Mouse (Mus musculus): ENCODE data around the gene Zc3h12d. TPM values are rescaled to one million over a fixed set of nuclear protein-coding genes. Genes with fewer than 3 reads are reported as not detected.

The Zc3h12d gene
- 0.12 and 0.19 TPM in 2 replicates for polyA plus RNA-seq (2014; fragmentation: Nextera tagmentation; extraction: Ambion mirVana)

- no peaks in the 10 kb centered on the region for H3K27me3 ChIP-seq (ENCODE audit: control insufficient read depth, insufficient read depth, low read length)
- 4% methylated on average over 15 of the region's 15 CpGs for WGBS
- H3K9ac ChIP-seq (ENCODE audit: low read length), result no peak within 1 kb of the TSS
- DNase-seq (ENCODE audit: low spot score) (peak; percentile 17), ATAC-seq (ENCODE audit: insufficient read depth, low FRiP score, low TSS enrichment) (no peak)
- no peak within 1 kb of the TSS for H3K27ac ChIP-seq (ENCODE audit: low read depth, low read length)
- H3K4me3 ChIP-seq (ENCODE audit: low read depth, low read length), result no peak within 1 kb of the TSS
- H3K9me3 ChIP-seq (ENCODE audit: control insufficient read depth, low read length), result no peaks in the 10 kb centered on the region
- peak within 1 kb of the TSS; percentile 24; the same call in 1 of the 2 replicates for H3K4me2 ChIP-seq (ENCODE audit: low read depth)
- H3K36me3 ChIP-seq (ENCODE audit: control insufficient read depth, insufficient read depth, low read length), result no peaks in the 10 kb centered on the region
- no peaks in the 10 kb centered on the region for H3K4me1 ChIP-seq (ENCODE audit: control insufficient read depth, insufficient read depth, low read length)
These were observed at the start of gene Zc3h12d for GRCm38 (mm10) chr10:7832171-7832676. Gene Zc3h12d (plus strand): TSS chr10:7832470.

GRCm38 (mm10) chr10:7787319-7787718, 45.0 kb upstream of the Zc3h12d start:
- ATAC-seq (ENCODE audit: insufficient read depth, low FRiP score, low TSS enrichment), result no peak
- Histone ChIP-seq H3K4me2 (ENCODE audit: low read depth) (no peak overlapping the region), H3K27me3 (ENCODE audit: control insufficient read depth, insufficient read depth, low read length) (no peaks in the 10 kb centered on the region), H3K4me1 (ENCODE audit: control insufficient read depth, insufficient read depth, low read length) (0 out of 2 replicates have a peak, but pooled peaks cover 3% of the 10 kb centered on the region), H3K4me3 (ENCODE audit: low read depth, low read length) (no peak overlapping the region), H3K36me3 (ENCODE audit: control insufficient read depth, insufficient read depth, low read length) (peaks cover 4% of the 10 kb centered on the region; the same call in 1 of the 2 replicates), H3K27ac (ENCODE audit: low read depth, low read length) (no peak overlapping the region), H3K9ac (ENCODE audit: low read length) (no peak overlapping the region), H3K9me3 (ENCODE audit: control insufficient read depth, low read length) (no peaks in the 10 kb centered on the region)
- 43% methylated on average over 2 of the region's 2 CpGs for WGBS
- DNase-seq (ENCODE audit: low spot score), result no peak

GRCm38 (mm10) chr10:7792254-7792750, 40.0 kb upstream of the Zc3h12d start:
- H3K4me2 ChIP-seq (ENCODE audit: low read depth), result peak overlapping the region; percentile 66
- no peaks in the 10 kb centered on the region for H3K27me3 ChIP-seq (ENCODE audit: control insufficient read depth, insufficient read depth, low read length)
- peak overlapping the region; percentile 84 for H3K4me3 ChIP-seq (ENCODE audit: low read depth, low read length)
- no peaks in the 10 kb centered on the region for H3K9me3 ChIP-seq (ENCODE audit: control insufficient read depth, low read length)
- peak; percentile 17 for ATAC-seq (ENCODE audit: insufficient read depth, low FRiP score, low TSS enrichment)
- peaks cover 7% of the 10 kb centered on the region for H3K4me1 ChIP-seq (ENCODE audit: control insufficient read depth, insufficient read depth, low read length)
- no peak overlapping the region for H3K27ac ChIP-seq (ENCODE audit: low read depth, low read length)
- DNase-seq (ENCODE audit: low spot score), result no peak
- peaks cover 4% of the 10 kb centered on the region; the same call in 1 of the 2 replicates for H3K36me3 ChIP-seq (ENCODE audit: control insufficient read depth, insufficient read depth, low read length)
- 1% methylated on average over 10 of the region's 10 CpGs for WGBS
- peak overlapping the region; percentile 94 for H3K9ac ChIP-seq (ENCODE audit: low read length)

- Histone ChIP-seq H3K4me2 (ENCODE audit: low read depth) (peak within 1 kb of the TSS; percentile 66), H3K36me3 (ENCODE audit: control insufficient read depth, insufficient read depth, low read length) (peaks cover 4% of the 10 kb centered on the region), H3K27ac (ENCODE audit: low read depth, low read length) (no peak within 1 kb of the TSS), H3K4me3 (ENCODE audit: low read depth, low read length) (peak within 1 kb of the TSS; percentile 84), H3K9ac (ENCODE audit: low read length) (peak within 1 kb of the TSS; percentile 94), H3K4me1 (ENCODE audit: control insufficient read depth, insufficient read depth, low read length) (peaks cover 7% of the 10 kb centered on the region), H3K9me3 (ENCODE audit: control insufficient read depth, low read length) (no peaks in the 10 kb centered on the region), H3K27me3 (ENCODE audit: control insufficient read depth, insufficient read depth, low read length) (no peaks in the 10 kb centered on the region)
- peak; percentile 90 for ATAC-seq (ENCODE audit: insufficient read depth, low FRiP score, low TSS enrichment)
- under 1% methylated on average over 52 of the region's 52 CpGs for WGBS
- DNase-seq (ENCODE audit: low spot score), result peak; percentile 95
These were observed 39.4 kb upstream of the Zc3h12d start, which contains the start of the genes Ginm1 and Ppil4 for GRCm38 (mm10) chr10:7792751-7793385. Gene Ginm1 (minus strand): TSS chr10:7792824. Gene Ppil4 (plus strand): TSS chr10:7792891.

GRCm38 (mm10) chr10:7801258-7801657, 31.0 kb upstream of the Zc3h12d start:
- no peak overlapping the region for H3K4me3 ChIP-seq (ENCODE audit: low read depth, low read length)
- no peak overlapping the region for H3K9ac ChIP-seq (ENCODE audit: low read length)
- no peak for ATAC-seq (ENCODE audit: insufficient read depth, low FRiP score, low TSS enrichment)
- H3K4me2 ChIP-seq (ENCODE audit: low read depth), result no peak overlapping the region
- DNase-seq (ENCODE audit: low spot score), result no peak
- no peaks in the 10 kb centered on the region for H3K4me1 ChIP-seq (ENCODE audit: control insufficient read depth, insufficient read depth, low read length)
- WGBS, result 95% methylated on average over 3 of the region's 3 CpGs
- no peak overlapping the region for H3K27ac ChIP-seq (ENCODE audit: low read depth, low read length)
- peaks cover 11% of the 10 kb centered on the region for H3K36me3 ChIP-seq (ENCODE audit: control insufficient read depth, insufficient read depth, low read length)
- no peaks in the 10 kb centered on the region for H3K27me3 ChIP-seq (ENCODE audit: control insufficient read depth, insufficient read depth, low read length)
- H3K9me3 ChIP-seq (ENCODE audit: control insufficient read depth, low read length), result no peaks in the 10 kb centered on the region

- 92% methylated on average over 2 of the region's 2 CpGs for WGBS
- no peaks in the 10 kb centered on the region for H3K4me1 ChIP-seq (ENCODE audit: control insufficient read depth, insufficient read depth, low read length)
- no peak for DNase-seq (ENCODE audit: low spot score)
- H3K27me3 ChIP-seq (ENCODE audit: control insufficient read depth, insufficient read depth, low read length), result no peaks in the 10 kb centered on the region
- H3K9me3 ChIP-seq (ENCODE audit: control insufficient read depth, low read length), result no peaks in the 10 kb centered on the region
- no peak overlapping the region for H3K9ac ChIP-seq (ENCODE audit: low read length)
- ATAC-seq (ENCODE audit: insufficient read depth, low FRiP score, low TSS enrichment), result no peak
- no peak overlapping the region for H3K4me3 ChIP-seq (ENCODE audit: low read depth, low read length)
- H3K4me2 ChIP-seq (ENCODE audit: low read depth), result no peak overlapping the region
- peaks cover 14% of the 10 kb centered on the region for H3K36me3 ChIP-seq (ENCODE audit: control insufficient read depth, insufficient read depth, low read length)
- no peak overlapping the region for H3K27ac ChIP-seq (ENCODE audit: low read depth, low read length)
These were observed 29.6 kb upstream of the Zc3h12d start for GRCm38 (mm10) chr10:7802519-7803140.

- H3K9me3 ChIP-seq (ENCODE audit: control insufficient read depth, low read length), result no peaks in the 10 kb centered on the region
- H3K27me3 ChIP-seq (ENCODE audit: control insufficient read depth, insufficient read depth, low read length), result no peaks in the 10 kb centered on the region
- no peak overlapping the region for H3K27ac ChIP-seq (ENCODE audit: low read depth, low read length)
- DNase-seq (ENCODE audit: low spot score), result peak; percentile 70
- no peak overlapping the region for H3K9ac ChIP-seq (ENCODE audit: low read length)
- ATAC-seq (ENCODE audit: insufficient read depth, low FRiP score, low TSS enrichment), result no peak
- H3K4me3 ChIP-seq (ENCODE audit: low read depth, low read length), result no peak overlapping the region
- 54% methylated on average over 2 of the region's 2 CpGs for WGBS
- H3K36me3 ChIP-seq (ENCODE audit: control insufficient read depth, insufficient read depth, low read length), result peaks cover 9% of the 10 kb centered on the region
- no peak overlapping the region for H3K4me2 ChIP-seq (ENCODE audit: low read depth)
- no peaks in the 10 kb centered on the region for H3K4me1 ChIP-seq (ENCODE audit: control insufficient read depth, insufficient read depth, low read length)
These were observed 22.3 kb upstream of the Zc3h12d start for GRCm38 (mm10) chr10:7809937-7810336.

- no peaks in the 10 kb centered on the region for H3K9me3 ChIP-seq (ENCODE audit: control insufficient read depth, low read length)
- no peak overlapping the region for H3K4me3 ChIP-seq (ENCODE audit: low read depth, low read length)
- no peak overlapping the region for H3K4me2 ChIP-seq (ENCODE audit: low read depth)
- no peaks in the 10 kb centered on the region for H3K27me3 ChIP-seq (ENCODE audit: control insufficient read depth, insufficient read depth, low read length)
- no peaks in the 10 kb centered on the region; the same call in 1 of the 2 replicates for H3K36me3 ChIP-seq (ENCODE audit: control insufficient read depth, insufficient read depth, low read length)
- H3K9ac ChIP-seq (ENCODE audit: low read length), result no peak overlapping the region
- DNase-seq (ENCODE audit: low spot score), result no peak
- H3K27ac ChIP-seq (ENCODE audit: low read depth, low read length), result no peak overlapping the region
- H3K4me1 ChIP-seq (ENCODE audit: control insufficient read depth, insufficient read depth, low read length), result no peaks in the 10 kb centered on the region
- WGBS, result 89% methylated on average over 2 of the region's 2 CpGs
- no peak for ATAC-seq (ENCODE audit: insufficient read depth, low FRiP score, low TSS enrichment)
These were observed 15.8 kb upstream of the Zc3h12d start for GRCm38 (mm10) chr10:7816476-7816875.

Data from neural tube, embryonic 11.5 days (tissue).